Mouse (Mus musculus) lung, postnatal 0 days (tissue): ENCODE results near the gene Hck. TPM values are rescaled to one million over a fixed set of nuclear protein-coding genes. Genes with fewer than 3 reads are reported as not detected.
A peak's percentile ranks its signal among the peaks of the same experiment; 100 is the strongest.

Experiments
- ATAC-seq: fragments of 200-750 bp; cut with Nextera tagmentation; 2 replicates; pipeline ENCODE4 v1.8.0; 2017; ENCODE audit warnings: moderate library complexity
- DNase-seq: peaks from one replicate; pipeline ENCODE4 v3.0.0-alpha.2; 2016; ENCODE audit warnings: low spot score
- H3K27ac ChIP-seq: fragments of 300-500 bp; sonication (generic); 2 replicates; pipeline ENCODE4 v1.5.1; 2014; ENCODE audit warnings: antibody characterized with exemption, mild to moderate bottlenecking, low read length, mixed read lengths
- H3K27me3 ChIP-seq: fragments of 300-500 bp; sonication (generic); replicated peaks from 2 replicates; pipeline ENCODE4 v1.6.1; 2014; ENCODE audit warnings: low read length, mixed read lengths; ENCODE audit not compliant: insufficient read depth
- H3K36me3 ChIP-seq: fragments of 300-500 bp; sonication (generic); 2 replicates; pipeline ENCODE4 v1.6.1; 2014; ENCODE audit warnings: low read length, mixed read lengths; ENCODE audit not compliant: insufficient read depth
- H3K4me1 ChIP-seq: fragments of 300-500 bp; sonication (generic); 2 replicates; pipeline ENCODE4 v1.6.1; 2014; ENCODE audit warnings: antibody characterized with exemption, low read depth, low read length, mixed read lengths; ENCODE audit not compliant: insufficient read depth
- H3K4me2 ChIP-seq: fragments of 300-500 bp; sonication (generic); replicated peaks from 2 replicates; pipeline ENCODE4 v1.6.1; 2014; ENCODE audit warnings: low read depth, mild to moderate bottlenecking, low read length, moderate library complexity, mixed read lengths
- H3K4me3 ChIP-seq: fragments of 300-500 bp; sonication (generic); 2 replicates; pipeline ENCODE4 v1.5.1; 2014; ENCODE audit warnings: low read depth, low read length
- H3K9ac ChIP-seq: fragments of 300-500 bp; sonication (generic); replicated peaks from 2 replicates; pipeline ENCODE4 v1.6.1; 2014; ENCODE audit warnings: low read depth, mild to moderate bottlenecking
- H3K9me3 ChIP-seq: fragments of 300-500 bp; sonication (generic); 2 replicates; pipeline ENCODE4 v1.6.1; 2016; ENCODE audit warnings: low read length, mixed read lengths
- CTCF ChIP-seq: IDR thresholded peaks from 2 replicates; pipeline ENCODE4 v1.5.1; 2016; ENCODE audit warnings: antibody characterized with exemption, mild to moderate bottlenecking
- EP300 ChIP-seq: IDR thresholded peaks from 2 replicates; pipeline ENCODE4 v1.6.1; 2016; ENCODE audit warnings: antibody characterized with exemption, mild to moderate bottlenecking, control low read depth
- WGBS: fragments of 180-500 bp; shearing (Covaris S2); extraction: QIAGEN DNeasy Blood & Tissue Kit; methylation state at CpG from one replicate; pipeline ENCODE4 v1.1.7; 2014; 5-methylcytosine and 5-hydroxymethylcytosine counted together
- polyA plus RNA-seq: library from polyadenylated mRNA; unstranded; fragments of >200 nt; fragmentation: Nextera tagmentation; extraction: Ambion mirVana; gene quantifications from 2 replicates; pipeline ENCODE4 v1.2.1, GENCODE M21; 2015

Hck gene
- polyA plus RNA-seq, 1 experiment from 2014 or later = 37.1 TPM

DNA sequence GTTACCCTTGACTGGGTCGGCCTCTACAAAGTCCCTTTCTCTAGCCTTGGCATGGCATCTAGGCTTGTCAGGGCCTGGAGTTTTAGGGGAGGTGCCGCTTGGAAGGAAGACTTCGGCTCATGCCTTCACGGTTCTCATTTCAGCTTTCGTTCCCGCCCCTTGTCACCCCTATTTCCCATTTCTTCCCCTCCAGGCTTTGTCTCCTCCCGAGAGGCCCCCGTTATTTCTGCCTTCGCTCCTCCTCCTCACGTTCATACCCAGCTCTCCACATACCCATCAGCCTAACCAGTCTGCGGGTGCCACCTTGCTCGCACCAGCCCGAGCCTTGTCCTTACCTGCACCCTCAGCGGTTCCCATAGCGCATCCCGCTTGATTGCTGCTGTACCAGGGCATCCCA is 53.4 kb downstream of the Hck start:
- H3K4me2 ChIP-seq = peak overlapping the region; percentile 83
- peaks cover 6% of the 10 kb centered on the region for H3K4me1 ChIP-seq
- TF ChIP-seq CTCF (no peak), EP300 (no peak)
- H3K9ac ChIP-seq = peak overlapping the region; percentile 79
- H3K9me3 ChIP-seq = no peaks in the 10 kb centered on the region
- H3K27ac ChIP-seq = peak overlapping the region; percentile 95
- H3K36me3 ChIP-seq = no peaks in the 10 kb centered on the region; the same call in 1 of the 2 replicates
- DNase-seq (no peak), ATAC-seq (peak; percentile 7)
- H3K27me3 ChIP-seq = no peaks in the 10 kb centered on the region
- H3K4me3 ChIP-seq = peak overlapping the region; percentile 93
- WGBS = 0% methylated on average over 16 of the region's 16 CpGs

DNA sequence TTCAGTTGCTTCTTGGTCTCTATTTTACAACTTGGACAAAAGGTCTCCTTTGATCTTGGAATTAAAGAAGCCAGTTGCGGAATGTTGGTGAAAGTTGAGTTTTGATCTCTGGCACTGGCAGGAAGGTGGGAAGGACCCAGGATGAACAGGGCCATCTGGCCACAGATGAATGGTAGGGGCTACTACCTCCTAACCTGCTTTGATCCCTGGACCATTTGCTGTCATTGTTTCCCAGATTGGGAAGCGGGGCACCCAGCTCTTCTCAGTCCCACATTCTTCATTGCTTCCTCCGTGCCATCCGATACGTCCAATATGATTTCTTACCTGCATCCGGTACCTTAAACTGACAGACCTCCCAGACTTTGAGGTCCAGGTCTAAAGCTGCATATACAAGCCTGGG is 58.9 kb downstream of the Hck start:
- Histone ChIP-seq H3K27ac (no peak overlapping the region), H3K9ac (no peak overlapping the region), H3K4me3 (no peak overlapping the region), H3K36me3 (no peaks in the 10 kb centered on the region; the same call in 1 of the 2 replicates), H3K9me3 (no peaks in the 10 kb centered on the region), H3K4me1 (peaks cover 2% of the 10 kb centered on the region), H3K27me3 (no peaks in the 10 kb centered on the region), H3K4me2 (no peak overlapping the region)
- ATAC-seq (no peak), DNase-seq (no peak)
- no peak for TF ChIP-seq CTCF
- TF ChIP-seq EP300 = no peak
- 79% methylated on average over 6 of the region's 6 CpGs for WGBS

DNA sequence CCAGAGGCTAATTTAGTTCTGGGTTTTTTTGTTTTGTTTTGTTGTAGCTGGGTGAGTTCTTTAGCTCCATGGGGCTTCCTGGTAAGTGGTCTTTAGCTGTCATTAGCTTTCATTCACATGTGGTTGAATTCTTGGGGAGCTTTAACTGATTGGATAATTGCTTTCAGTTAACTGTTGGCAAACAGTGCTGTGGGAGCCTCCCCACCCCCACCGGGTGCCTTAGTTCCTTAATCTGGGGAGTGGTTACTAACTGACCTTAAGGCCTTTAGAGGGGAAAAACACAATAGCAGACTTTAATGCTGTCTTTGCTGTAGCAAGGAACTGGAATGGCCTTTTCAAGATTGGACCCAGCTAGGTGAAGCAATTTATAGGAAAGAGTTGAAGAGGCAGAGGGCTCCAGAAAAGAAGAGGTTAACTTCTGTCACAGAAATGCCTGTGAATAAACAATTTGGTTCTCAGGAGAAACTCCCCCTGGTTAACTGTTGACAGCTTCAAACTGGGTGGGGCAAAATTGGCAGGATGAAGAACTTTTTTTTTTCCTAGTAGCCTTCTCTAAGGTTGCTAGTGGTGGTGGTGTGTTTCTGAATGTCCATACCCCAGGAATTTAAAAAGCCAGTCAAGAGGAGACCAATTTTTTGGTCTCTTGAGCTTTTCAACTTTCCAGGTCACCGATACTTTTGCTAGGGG is 60.0 kb downstream of the Hck start:
- H3K36me3 ChIP-seq = no peaks in the 10 kb centered on the region; the same call in 1 of the 2 replicates
- DNase-seq (peak; percentile 51), ATAC-seq (0 out of 2 replicates have a peak, but pooled peaks have one; percentile 40)
- 31% methylated on average over 2 of the region's 2 CpGs for WGBS
- no peak overlapping the region for H3K4me3 ChIP-seq
- no peak overlapping the region for H3K4me2 ChIP-seq
- peak overlapping the region; percentile 52; the same call in 1 of the 2 replicates for H3K27ac ChIP-seq
- no peaks in the 10 kb centered on the region for H3K9me3 ChIP-seq
- H3K4me1 ChIP-seq = no peaks in the 10 kb centered on the region; the same call in 1 of the 2 replicates
- TF ChIP-seq CTCF = no peak
- H3K27me3 ChIP-seq = no peaks in the 10 kb centered on the region
- H3K9ac ChIP-seq = no peak overlapping the region

DNA sequence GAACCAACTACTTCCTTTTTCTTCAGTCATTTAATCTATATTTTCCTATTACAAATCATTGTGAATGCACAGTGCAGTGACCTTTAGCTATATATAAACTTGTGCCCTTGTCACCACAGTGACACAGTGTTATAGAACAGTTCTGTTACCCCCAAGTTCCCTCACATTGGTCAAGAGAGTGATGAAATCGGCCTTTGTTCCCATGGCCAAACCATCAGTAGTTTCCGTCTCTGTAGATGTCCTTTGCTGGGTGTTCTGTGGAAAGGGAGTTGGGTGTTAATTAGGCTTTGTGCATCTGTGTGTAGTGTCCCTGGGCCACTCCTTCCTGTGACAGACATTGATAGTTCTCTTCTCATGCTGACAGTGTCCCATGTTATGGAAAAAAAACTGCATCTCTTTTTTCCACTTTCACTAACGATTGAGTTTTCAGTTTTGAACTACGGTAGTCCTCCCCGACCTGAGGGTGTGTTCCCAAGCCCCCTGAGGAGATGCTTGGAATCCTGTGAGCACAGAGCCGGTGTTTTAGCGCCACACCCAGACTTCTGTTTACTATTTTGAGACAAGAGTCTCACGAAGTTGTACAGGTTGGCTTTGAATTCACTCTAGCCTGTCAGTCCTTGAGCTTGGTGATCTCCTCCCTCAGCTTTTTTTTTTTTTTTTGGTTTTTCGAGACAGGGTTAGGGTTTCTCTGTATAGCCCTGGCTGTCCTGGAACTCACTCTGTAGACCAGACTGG is 62.4 kb downstream of the Hck start:
- TF ChIP-seq EP300 (no peak), CTCF (no peak)
- peak; percentile 55 for ATAC-seq
- no peak overlapping the region for H3K27ac ChIP-seq
- no peaks in the 10 kb centered on the region for H3K27me3 ChIP-seq
- WGBS = 79% methylated on average over 9 of the region's 9 CpGs
- H3K4me2 ChIP-seq = no peak overlapping the region
- peak; percentile 41 for DNase-seq
- H3K4me3 ChIP-seq = no peak overlapping the region
- no peaks in the 10 kb centered on the region for H3K36me3 ChIP-seq
- H3K9ac ChIP-seq = no peak overlapping the region
- no peaks in the 10 kb centered on the region for H3K9me3 ChIP-seq
- no peaks in the 10 kb centered on the region; the same call in 1 of the 2 replicates for H3K4me1 ChIP-seq

DNA sequence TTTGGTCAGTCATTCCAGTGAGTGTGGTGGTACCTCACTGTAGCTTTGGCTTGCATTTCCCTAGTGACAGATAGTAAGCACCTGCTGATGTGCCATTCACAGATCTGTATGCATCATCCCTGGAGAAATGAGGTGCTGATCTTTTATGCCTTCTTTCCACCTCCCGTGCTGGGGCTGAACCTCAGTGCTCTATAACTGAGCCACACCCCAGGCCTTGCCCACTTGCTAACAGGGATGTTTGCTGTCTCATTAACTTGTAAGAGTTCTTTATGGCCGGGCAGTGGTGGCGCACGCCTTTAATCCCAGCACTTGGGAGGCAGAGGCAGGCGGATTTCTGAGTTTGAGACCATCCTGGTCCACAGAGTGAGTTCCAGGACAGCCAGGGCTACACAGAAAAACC is 63.7 kb downstream of the Hck start:
- Histone ChIP-seq H3K9me3 (no peaks in the 10 kb centered on the region), H3K27ac (no peak overlapping the region), H3K9ac (no peak overlapping the region), H3K27me3 (no peaks in the 10 kb centered on the region), H3K4me2 (no peak overlapping the region), H3K36me3 (no peaks in the 10 kb centered on the region), H3K4me1 (no peaks in the 10 kb centered on the region; the same call in 1 of the 2 replicates), H3K4me3 (no peak overlapping the region)
- 81% methylated on average over 5 of the region's 5 CpGs for WGBS
- no peak for DNase-seq
- no peak for ATAC-seq
- TF ChIP-seq CTCF (no peak), EP300 (no peak)

DNA sequence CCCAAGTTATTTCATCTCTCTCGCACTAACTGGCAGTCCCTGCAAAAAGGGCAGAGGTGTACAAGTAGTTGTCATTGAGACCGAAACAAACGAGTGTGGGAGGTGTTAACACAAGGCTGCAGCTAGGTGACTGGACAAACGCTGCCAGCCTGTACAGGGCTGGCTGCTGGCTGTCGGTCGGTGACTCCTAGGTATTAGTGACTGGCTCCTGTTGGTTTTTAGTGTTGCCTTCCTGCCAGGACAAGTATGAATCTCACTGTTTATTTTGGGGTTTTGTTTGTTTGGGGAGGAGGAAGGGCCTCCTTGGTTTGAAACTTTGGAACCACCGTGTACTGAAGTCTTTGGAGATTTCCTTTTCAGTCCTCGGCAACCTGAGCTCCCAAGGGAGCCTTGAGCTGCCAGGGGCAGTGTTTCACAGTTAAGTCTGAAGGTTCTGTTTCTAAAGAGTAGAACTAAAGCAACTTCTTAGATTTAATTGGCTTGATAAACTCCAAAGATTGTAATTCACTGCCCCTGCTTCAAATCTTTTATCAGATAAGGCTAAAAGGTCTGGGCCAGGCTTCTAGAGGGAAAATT is 67.8 kb downstream of the Hck start:
- Histone ChIP-seq H3K27ac (no peak overlapping the region), H3K9me3 (no peaks in the 10 kb centered on the region), H3K4me2 (no peak overlapping the region), H3K27me3 (no peaks in the 10 kb centered on the region), H3K36me3 (no peaks in the 10 kb centered on the region), H3K4me1 (no peaks in the 10 kb centered on the region), H3K9ac (no peak overlapping the region), H3K4me3 (no peak overlapping the region)
- peak; percentile 23 for DNase-seq
- TF ChIP-seq EP300 (no peak), CTCF (no peak)
- ATAC-seq = no peak
- WGBS = 51% methylated on average over 8 of the region's 8 CpGs
